Mouse (Mus musculus) spleen, adult 2 months (tissue): ENCODE data around the gene Mettl7b. TPM values are rescaled to one million over a fixed set of nuclear protein-coding genes. Genes with fewer than 3 reads are reported as not detected.

ENCODE experiments used
- DNase-seq, 2 experiments: peaks; one replicate each; pipeline versions ENCODE4 v3.0.0 to v3.0.0-alpha.2; 2012 to 2021; ENCODE audit warnings: low spot score in 2 of 2, low read depth in 1 of 2
- H3K27ac ChIP-seq: fragments of 200-500 bp; 2 replicates; pipeline ENCODE4 v1.5.1; 2012; ENCODE audit warnings: low read length, inconsistent platforms; ENCODE audit not compliant: insufficient read depth
- H3K27me3 ChIP-seq: fragments of 200-500 bp; 2 replicates; pipeline ENCODE4 v1.6.1; 2012; ENCODE audit warnings: mild to moderate bottlenecking, moderate library complexity, low read length, inconsistent platforms; ENCODE audit not compliant: control insufficient read depth, insufficient read depth
- H3K36me3 ChIP-seq: fragments of 200-500 bp; 2 replicates; pipeline ENCODE4 v1.6.1; 2012; ENCODE audit warnings: mild to moderate bottlenecking, low read length, inconsistent platforms; ENCODE audit not compliant: control insufficient read depth, insufficient read depth
- H3K4me1 ChIP-seq: fragments of 200-500 bp; 2 replicates; pipeline ENCODE4 v1.6.1; 2011; ENCODE audit warnings: inconsistent platforms; ENCODE audit not compliant: control insufficient read depth, insufficient read depth, insufficient read length
- H3K4me3 ChIP-seq: fragments of 200-500 bp; 2 replicates; pipeline ENCODE4 v1.5.1; 2011; ENCODE audit warnings: mild to moderate bottlenecking, inconsistent platforms; ENCODE audit not compliant: insufficient read depth, insufficient read length; ENCODE audit errors: extremely low read depth
- CTCF ChIP-seq: fragments of 200-500 bp; IDR thresholded peaks from 2 replicates; pipeline ENCODE4 v1.5.1; 2011; ENCODE audit warnings: mild to moderate bottlenecking, inconsistent platforms; ENCODE audit not compliant: insufficient read depth, insufficient read length, insufficient replicate concordance; ENCODE audit errors: extremely low read depth
- POLR2A ChIP-seq: fragments of 200-500 bp; IDR thresholded peaks from 2 replicates; pipeline ENCODE4 v1.6.1; 2011; ENCODE audit warnings: low read depth, low read length, inconsistent platforms
- WGBS: fragments of 180-500 bp; shearing (Covaris S2); methylation state at CpG from one replicate; pipeline ENCODE4 v1.1.7; 2018; 5-methylcytosine and 5-hydroxymethylcytosine counted together
- polyA plus RNA-seq: library from polyadenylated mRNA; depleted of rRNA; stranded (reverse); fragments of >200 nt; gene quantifications from 2 replicates; pipeline ENCODE4 v1.2.3, GENCODE M21; 2012

Mettl7b gene
- polyA plus RNA-seq, 1 experiment = not detected

- Histone ChIP-seq H3K27me3 (no peaks in the 10 kb centered on the region), H3K4me1 (no peaks in the 10 kb centered on the region), H3K27ac (no peak overlapping the region), H3K36me3 (peaks cover 9% of the 10 kb centered on the region), H3K4me3 (no peak overlapping the region)
- TF ChIP-seq POLR2A (no peak), CTCF (no peak)
- DNase-seq = no peak
- WGBS = 93% methylated on average over 3 of the region's 3 CpGs
Measured at GRCm38 (mm10) chr10:128916665-128917064, 44.1 kb downstream of the Mettl7b start.

GRCm38 (mm10) chr10:128915550-128915949 lies 45.2 kb downstream of the Mettl7b start:
- TF ChIP-seq POLR2A (no peak), CTCF (no peak)
- peaks cover 9% of the 10 kb centered on the region for H3K36me3 ChIP-seq
- no peak for DNase-seq
- H3K27ac ChIP-seq = no peak overlapping the region
- no peaks in the 10 kb centered on the region for H3K4me1 ChIP-seq
- no peaks in the 10 kb centered on the region for H3K27me3 ChIP-seq
- WGBS = 86% methylated on average over 2 of the region's 2 CpGs
- no peak overlapping the region for H3K4me3 ChIP-seq

- Histone ChIP-seq H3K27ac (no peak overlapping the region), H3K4me3 (no peak overlapping the region), H3K27me3 (peaks cover 14% of the 10 kb centered on the region), H3K4me1 (peaks cover 9% of the 10 kb centered on the region; the same call in 1 of the 2 replicates), H3K36me3 (peaks cover 5% of the 10 kb centered on the region; the same call in 1 of the 2 replicates)
- no peak for TF ChIP-seq CTCF
- TF ChIP-seq POLR2A = no peak
- WGBS = 91% methylated on average over 12 of the region's 12 CpGs
- no peak for DNase-seq
Measured at GRCm38 (mm10) chr10:128913696-128914095, 47.1 kb downstream of the Mettl7b start.

- peaks cover 9% of the 10 kb centered on the region; the same call in 1 of the 2 replicates for H3K4me1 ChIP-seq
- peaks cover 3% of the 10 kb centered on the region; the same call in 1 of the 2 replicates for H3K36me3 ChIP-seq
- H3K27ac ChIP-seq = no peak overlapping the region
- peak; percentile 61 to 75 for DNase-seq
- no peak overlapping the region for H3K4me3 ChIP-seq
- H3K27me3 ChIP-seq = peaks cover 14% of the 10 kb centered on the region
- WGBS = 21% methylated on average over 5 of the region's 5 CpGs
- TF ChIP-seq POLR2A (no peak), CTCF (peak; percentile 82; the same call in 1 of the 2 replicates)
Measured at GRCm38 (mm10) chr10:128913219-128913618, 47.6 kb downstream of the Mettl7b start.

- Histone ChIP-seq H3K27ac (no peak overlapping the region), H3K4me1 (peaks cover 9% of the 10 kb centered on the region; the same call in 1 of the 2 replicates), H3K36me3 (peaks cover 3% of the 10 kb centered on the region; the same call in 1 of the 2 replicates), H3K27me3 (peaks cover 14% of the 10 kb centered on the region), H3K4me3 (no peak overlapping the region)
- 72% methylated on average over 4 of the region's 4 CpGs for WGBS
- TF ChIP-seq CTCF = no peak
- TF ChIP-seq POLR2A = no peak
- DNase-seq = no peak
Measured at GRCm38 (mm10) chr10:128912791-128913190, 48.0 kb downstream of the Mettl7b start.

- Histone ChIP-seq H3K4me3 (no peak overlapping the region), H3K27me3 (peaks cover 14% of the 10 kb centered on the region), H3K27ac (no peak overlapping the region), H3K36me3 (no peaks in the 10 kb centered on the region), H3K4me1 (peaks cover 9% of the 10 kb centered on the region; the same call in 1 of the 2 replicates)
- 80% methylated on average over 4 of the region's 4 CpGs for WGBS
- no peak for DNase-seq
- TF ChIP-seq CTCF = no peak
- TF ChIP-seq POLR2A = no peak
Measured at GRCm38 (mm10) chr10:128912268-128912667, 48.5 kb downstream of the Mettl7b start.

- TF ChIP-seq CTCF (no peak), POLR2A (no peak)
- Histone ChIP-seq H3K4me1 (peaks cover 9% of the 10 kb centered on the region; the same call in 1 of the 2 replicates), H3K4me3 (no peak overlapping the region), H3K36me3 (no peaks in the 10 kb centered on the region), H3K27me3 (peaks cover 14% of the 10 kb centered on the region), H3K27ac (no peak overlapping the region)
- WGBS = 58% methylated on average over 6 of the region's 6 CpGs
- DNase-seq = no peak
Measured at GRCm38 (mm10) chr10:128911430-128911829, 49.4 kb downstream of the Mettl7b start.
